Mouse (Mus musculus): ENCODE data around the gene Tgfb2. TPM values are rescaled to one million over a fixed set of nuclear protein-coding genes. Genes with fewer than 3 reads are reported as not detected.

The Tgfb2 gene
- polyA plus RNA-seq, 1 experiment from 2014 or later: 0.99 TPM

DNA sequence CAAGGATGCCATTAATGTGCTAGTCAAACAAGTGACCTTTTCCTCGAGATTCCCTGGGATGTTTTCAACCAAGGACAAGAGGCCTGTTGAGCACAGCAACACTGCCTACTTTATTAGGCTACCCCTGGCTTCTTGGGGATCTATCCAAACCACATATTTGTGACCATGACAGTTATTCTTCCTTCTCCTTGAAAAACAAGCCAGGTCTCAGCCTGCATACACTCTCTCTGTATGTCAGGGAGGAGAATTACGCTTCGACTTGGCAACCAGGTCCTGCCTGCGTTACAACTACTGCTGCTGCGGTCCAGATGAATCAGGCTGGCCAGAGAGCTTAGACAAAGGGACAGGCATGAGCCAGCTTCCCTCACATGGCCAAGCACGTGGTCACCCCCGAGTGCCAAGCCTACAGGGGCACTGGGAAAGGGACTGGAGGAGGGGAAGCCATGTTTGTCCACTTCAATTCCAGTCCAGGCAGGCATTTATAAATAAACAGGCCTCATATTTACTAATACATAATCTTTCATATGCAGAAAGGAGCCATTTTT is 78.3 kb downstream of the Tgfb2 start:
- no peaks in the 10 kb centered on the region for H3K9me3 ChIP-seq (ENCODE audit: low read length)
- 66% methylated on average over 7 of the region's 7 CpGs for WGBS (ENCODE audit: insufficient replicate concordance)
- ATAC-seq (no peak), DNase-seq (no peak)
- no peak overlapping the region for H3K4me3 ChIP-seq (ENCODE audit: low read depth, low read length)
- TF ChIP-seq CTCF (IDR thresholded peaks at IDR 0.05; ENCODE audit: low read depth): no peak
- no peak for TF ChIP-seq EP300 (IDR thresholded peaks at IDR 0.05; ENCODE audit: low read depth)
- H3K27ac ChIP-seq (ENCODE audit: low read depth): no peak overlapping the region
- no peaks in the 10 kb centered on the region for H3K36me3 ChIP-seq (replicated peaks; ENCODE audit: insufficient read depth, low read length)
- no peaks in the 10 kb centered on the region for H3K4me1 ChIP-seq (ENCODE audit: insufficient read depth)
- no peak overlapping the region for H3K4me2 ChIP-seq (ENCODE audit: low read depth, low read length)
- H3K27me3 ChIP-seq (ENCODE audit: insufficient read depth, low read length): no peaks in the 10 kb centered on the region
- no peak overlapping the region for H3K9ac ChIP-seq (replicated peaks)

DNA sequence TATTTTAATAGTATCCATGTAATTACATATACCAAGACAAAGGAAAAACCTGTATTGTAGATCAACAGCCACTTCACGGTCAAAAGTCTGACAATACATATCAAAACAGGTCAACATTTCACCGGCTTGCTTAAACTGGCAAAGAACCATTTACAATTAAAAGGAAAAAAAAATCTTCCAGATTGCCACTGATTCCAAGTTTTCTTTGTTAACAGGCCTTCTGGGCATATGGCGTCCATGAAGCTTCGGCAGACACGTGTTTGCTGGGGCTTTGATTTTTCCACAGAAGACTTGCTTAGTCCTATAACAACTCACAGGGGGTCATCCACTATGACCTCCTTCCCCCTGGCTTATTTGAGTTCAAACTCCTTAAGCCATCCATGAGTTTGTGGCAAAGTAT is 81.3 kb downstream of the Tgfb2 start:
- Histone ChIP-seq H3K27ac (ENCODE audit: low read depth) (no peak overlapping the region), H3K36me3 (replicated peaks; ENCODE audit: insufficient read depth, low read length) (no peaks in the 10 kb centered on the region), H3K9me3 (ENCODE audit: low read length) (no peaks in the 10 kb centered on the region), H3K4me3 (ENCODE audit: low read depth, low read length) (no peak overlapping the region), H3K4me2 (ENCODE audit: low read depth, low read length) (no peak overlapping the region), H3K4me1 (ENCODE audit: insufficient read depth) (no peaks in the 10 kb centered on the region), H3K9ac (replicated peaks) (no peak overlapping the region), H3K27me3 (ENCODE audit: insufficient read depth, low read length) (no peaks in the 10 kb centered on the region)
- ATAC-seq: no peak
- no peak for TF ChIP-seq EP300 (IDR thresholded peaks at IDR 0.05; ENCODE audit: low read depth)
- no peak for TF ChIP-seq CTCF (IDR thresholded peaks at IDR 0.05; ENCODE audit: low read depth)
- 85% methylated on average over 5 of the region's 5 CpGs for WGBS (ENCODE audit: insufficient replicate concordance)
- no peak for DNase-seq

DNA sequence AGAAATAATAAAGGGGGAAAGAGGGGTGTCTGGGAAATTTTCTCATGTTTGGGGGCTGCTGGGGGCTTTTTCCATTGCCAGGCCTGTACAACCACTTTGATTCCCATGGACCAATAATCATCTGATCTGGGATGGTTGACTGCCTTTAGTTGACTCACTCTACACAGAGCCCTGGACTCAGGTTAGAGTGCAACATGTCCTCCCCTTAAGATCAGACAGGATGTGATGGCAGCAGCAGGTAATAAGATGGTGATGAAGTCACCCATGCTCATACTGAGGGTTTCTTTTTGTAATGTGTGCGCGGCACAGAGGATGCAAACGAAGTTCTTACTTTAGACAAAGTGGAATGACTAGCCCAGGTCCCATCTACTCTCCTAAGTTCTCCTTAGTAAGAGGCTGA is 84.0 kb downstream of the Tgfb2 start:
- no peak for TF ChIP-seq CTCF (IDR thresholded peaks at IDR 0.05; ENCODE audit: low read depth)
- no peak for TF ChIP-seq EP300 (IDR thresholded peaks at IDR 0.05; ENCODE audit: low read depth)
- Histone ChIP-seq H3K9me3 (ENCODE audit: low read length) (no peaks in the 10 kb centered on the region), H3K27ac (ENCODE audit: low read depth) (no peak overlapping the region), H3K4me1 (ENCODE audit: insufficient read depth) (no peaks in the 10 kb centered on the region), H3K36me3 (replicated peaks; ENCODE audit: insufficient read depth, low read length) (no peaks in the 10 kb centered on the region), H3K4me3 (ENCODE audit: low read depth, low read length) (no peak overlapping the region), H3K4me2 (ENCODE audit: low read depth, low read length) (no peak overlapping the region), H3K9ac (replicated peaks) (no peak overlapping the region), H3K27me3 (ENCODE audit: insufficient read depth, low read length) (no peaks in the 10 kb centered on the region)
- WGBS (ENCODE audit: insufficient replicate concordance): 83% methylated on average over 3 of the region's 3 CpGs
- DNase-seq (no peak), ATAC-seq (no peak)

DNA sequence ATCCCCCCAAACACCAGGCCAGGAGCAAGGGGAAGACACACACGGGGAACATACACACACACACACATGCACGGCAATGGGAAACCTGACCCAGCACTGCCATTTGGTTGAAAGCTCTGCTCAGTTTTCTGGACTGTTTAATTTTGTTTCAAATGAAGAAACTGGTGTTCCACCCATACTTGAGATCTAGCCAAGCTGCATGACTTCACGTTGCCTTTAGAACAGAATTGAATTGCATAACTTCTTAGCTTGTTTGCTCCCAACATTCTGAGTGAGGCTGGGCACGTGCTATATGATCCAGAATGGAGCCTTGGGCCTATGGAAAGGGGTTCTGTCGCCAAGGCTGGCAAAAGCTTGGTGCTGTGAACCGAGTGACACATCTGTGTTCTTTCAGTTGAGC is 87.5 kb downstream of the Tgfb2 start:
- Histone ChIP-seq H3K9ac (replicated peaks) (no peak overlapping the region), H3K4me3 (ENCODE audit: low read depth, low read length) (no peak overlapping the region), H3K4me2 (ENCODE audit: low read depth, low read length) (no peak overlapping the region), H3K36me3 (replicated peaks; ENCODE audit: insufficient read depth, low read length) (no peaks in the 10 kb centered on the region), H3K4me1 (ENCODE audit: insufficient read depth) (no peaks in the 10 kb centered on the region), H3K27ac (ENCODE audit: low read depth) (no peak overlapping the region), H3K27me3 (ENCODE audit: insufficient read depth, low read length) (no peaks in the 10 kb centered on the region), H3K9me3 (ENCODE audit: low read length) (no peaks in the 10 kb centered on the region)
- no peak for ATAC-seq
- no peak for TF ChIP-seq CTCF (IDR thresholded peaks at IDR 0.05; ENCODE audit: low read depth)
- no peak for TF ChIP-seq EP300 (IDR thresholded peaks at IDR 0.05; ENCODE audit: low read depth)
- WGBS (ENCODE audit: insufficient replicate concordance): 68% methylated on average over 6 of the region's 6 CpGs
- DNase-seq: no peak

DNA sequence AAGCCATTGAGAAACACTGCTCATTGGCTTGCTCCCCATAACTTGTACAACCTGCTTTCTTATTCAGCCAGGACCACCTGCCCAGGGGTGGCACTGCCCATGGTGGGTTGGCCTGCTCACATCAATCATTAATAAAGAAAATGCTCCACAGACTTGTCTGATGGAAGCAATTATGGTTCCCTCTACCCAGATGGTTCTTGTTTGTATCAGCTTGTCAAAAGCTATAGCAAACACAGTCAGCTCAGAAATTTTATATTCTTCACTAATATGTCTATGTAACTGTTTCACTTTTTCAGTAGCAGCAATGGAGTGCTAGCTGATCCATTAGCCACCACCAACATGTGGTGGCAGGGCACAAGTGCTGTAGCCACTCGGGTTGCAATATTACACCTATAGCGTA is 94.4 kb downstream of the Tgfb2 start:
- DNase-seq (no peak), ATAC-seq (no peak)
- H3K27ac ChIP-seq (ENCODE audit: low read depth): no peak overlapping the region
- no peaks in the 10 kb centered on the region for H3K9me3 ChIP-seq (ENCODE audit: low read length)
- H3K4me2 ChIP-seq (ENCODE audit: low read depth, low read length): no peak overlapping the region
- 71% methylated on average over 2 of the region's 2 CpGs for WGBS (ENCODE audit: insufficient replicate concordance)
- no peaks in the 10 kb centered on the region for H3K27me3 ChIP-seq (ENCODE audit: insufficient read depth, low read length)
- H3K4me3 ChIP-seq (ENCODE audit: low read depth, low read length): no peak overlapping the region
- TF ChIP-seq EP300 (IDR thresholded peaks at IDR 0.05; ENCODE audit: low read depth) (no peak), CTCF (IDR thresholded peaks at IDR 0.05; ENCODE audit: low read depth) (no peak)
- no peaks in the 10 kb centered on the region for H3K4me1 ChIP-seq (ENCODE audit: insufficient read depth)
- H3K36me3 ChIP-seq (replicated peaks; ENCODE audit: insufficient read depth, low read length): no peaks in the 10 kb centered on the region
- H3K9ac ChIP-seq (replicated peaks): no peak overlapping the region

DNA sequence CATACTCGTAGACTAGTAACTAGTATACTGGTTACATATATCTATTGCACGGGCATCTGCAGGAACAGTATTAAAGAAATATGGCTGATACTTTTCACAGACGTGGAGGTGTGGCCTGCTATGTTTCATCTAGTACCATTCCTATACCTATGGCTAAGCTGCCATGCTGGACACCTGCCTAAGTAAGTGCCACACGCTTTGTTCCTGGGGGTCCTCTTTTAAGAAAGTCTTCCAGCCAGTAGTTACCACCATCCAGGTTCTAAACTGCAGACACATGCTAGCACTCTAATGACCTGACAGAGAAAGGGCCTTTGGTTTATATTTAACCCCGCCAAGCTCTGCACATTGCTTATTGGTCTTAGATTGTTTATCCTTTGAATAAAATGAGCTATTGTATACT is 95.3 kb downstream of the Tgfb2 start:
- no peak for DNase-seq
- Histone ChIP-seq H3K27ac (ENCODE audit: low read depth) (no peak overlapping the region), H3K4me1 (ENCODE audit: insufficient read depth) (no peaks in the 10 kb centered on the region), H3K9ac (replicated peaks) (no peak overlapping the region), H3K36me3 (replicated peaks; ENCODE audit: insufficient read depth, low read length) (no peaks in the 10 kb centered on the region), H3K4me2 (ENCODE audit: low read depth, low read length) (no peak overlapping the region), H3K9me3 (ENCODE audit: low read length) (no peaks in the 10 kb centered on the region), H3K4me3 (ENCODE audit: low read depth, low read length) (no peak overlapping the region), H3K27me3 (ENCODE audit: insufficient read depth, low read length) (no peaks in the 10 kb centered on the region)
- TF ChIP-seq CTCF (IDR thresholded peaks at IDR 0.05; ENCODE audit: low read depth) (no peak), EP300 (IDR thresholded peaks at IDR 0.05; ENCODE audit: low read depth) (no peak)
- 78% methylated on average over 5 of the region's 5 CpGs for WGBS (ENCODE audit: insufficient replicate concordance)
- ATAC-seq: no peak

DNA sequence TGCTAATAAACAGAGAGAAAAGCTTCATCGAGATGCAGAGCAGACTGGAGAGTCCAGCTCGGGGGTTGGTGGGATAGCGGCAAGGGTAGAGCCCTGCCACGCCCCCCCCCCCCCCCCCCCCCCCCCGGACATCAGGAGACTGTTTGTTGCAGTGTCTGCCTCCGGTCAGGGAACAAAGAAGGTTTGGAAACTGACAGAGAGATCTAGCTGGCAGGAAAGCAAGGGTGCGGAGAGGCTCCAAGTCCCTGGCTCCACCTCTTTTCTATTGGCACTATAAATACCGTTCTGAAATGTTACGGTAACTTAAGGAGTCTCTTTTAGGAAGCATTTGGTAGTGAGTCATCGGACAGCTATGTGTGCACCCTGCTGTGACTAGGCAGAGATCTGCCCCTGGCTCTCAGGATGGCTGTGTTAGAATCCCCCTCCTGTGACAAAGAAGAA is 96.0 kb downstream of the Tgfb2 start:
- H3K36me3 ChIP-seq (replicated peaks; ENCODE audit: insufficient read depth, low read length): no peaks in the 10 kb centered on the region
- no peak overlapping the region for H3K4me3 ChIP-seq (ENCODE audit: low read depth, low read length)
- no peak overlapping the region for H3K4me2 ChIP-seq (ENCODE audit: low read depth, low read length)
- H3K4me1 ChIP-seq (ENCODE audit: insufficient read depth): no peaks in the 10 kb centered on the region
- H3K27me3 ChIP-seq (ENCODE audit: insufficient read depth, low read length): no peaks in the 10 kb centered on the region
- no peak for DNase-seq
- H3K9ac ChIP-seq (replicated peaks): no peak overlapping the region
- no peak for TF ChIP-seq EP300 (IDR thresholded peaks at IDR 0.05; ENCODE audit: low read depth)
- no peak for TF ChIP-seq CTCF (IDR thresholded peaks at IDR 0.05; ENCODE audit: low read depth)
- no peaks in the 10 kb centered on the region for H3K9me3 ChIP-seq (ENCODE audit: low read length)
- no peak overlapping the region for H3K27ac ChIP-seq (ENCODE audit: low read depth)
- no peak for ATAC-seq
- WGBS (ENCODE audit: insufficient replicate concordance): 35% methylated on average over 9 of the region's 10 CpGs
